Mouse (Mus musculus): ENCODE results near the gene Cmss1. TPM values are rescaled to one million over a fixed set of nuclear protein-coding genes. Genes with fewer than 3 reads are reported as not detected.

Gene Cmss1
- polyA plus RNA-seq, 1 experiment from 2014 or later: 19.1 TPM

DNA sequence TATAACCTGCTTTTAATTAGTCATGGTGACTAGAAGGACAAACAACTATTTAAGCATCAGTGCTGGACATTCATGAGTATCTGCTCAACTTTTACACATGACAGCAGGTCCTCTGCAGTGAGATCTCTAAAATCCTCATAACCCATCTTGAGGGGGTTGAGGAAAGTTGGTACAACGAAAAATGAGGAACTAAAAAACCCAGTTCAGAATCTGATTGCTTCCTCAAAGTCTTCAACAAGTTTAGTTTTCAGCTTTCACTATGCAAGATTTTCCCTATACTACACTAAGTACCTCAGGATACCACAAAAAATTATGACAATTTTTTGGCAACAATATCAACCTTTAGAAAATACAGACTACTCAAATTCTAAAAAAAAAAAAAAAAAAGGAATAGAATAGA is 72.3 kb downstream of the Cmss1 start:
- H3K4me2 ChIP-seq (ENCODE audit: low read depth, low read length): no peak overlapping the region
- no peaks in the 10 kb centered on the region for H3K36me3 ChIP-seq (replicated peaks; ENCODE audit: insufficient read depth, low read length)
- DNase-seq: no peak
- TF ChIP-seq CTCF (IDR thresholded peaks at IDR 0.05; ENCODE audit: low read depth) (no peak), EP300 (IDR thresholded peaks at IDR 0.05; ENCODE audit: low read depth) (no peak)
- H3K4me1 ChIP-seq (ENCODE audit: insufficient read depth): no peaks in the 10 kb centered on the region
- no peak overlapping the region for H3K9ac ChIP-seq (replicated peaks)
- no peaks in the 10 kb centered on the region for H3K9me3 ChIP-seq (ENCODE audit: low read length)
- H3K4me3 ChIP-seq (ENCODE audit: low read depth, low read length): no peak overlapping the region
- 40% methylated on average over 1 of the region's 1 CpGs for WGBS (ENCODE audit: insufficient replicate concordance)
- H3K27ac ChIP-seq (ENCODE audit: low read depth): no peak overlapping the region
- ATAC-seq: no peak
- no peaks in the 10 kb centered on the region for H3K27me3 ChIP-seq (ENCODE audit: insufficient read depth, low read length)

GRCm38 (mm10) chr16:57532081-57532493 is 74.6 kb downstream of the Cmss1 start:
- no peak for DNase-seq
- peaks cover 2% of the 10 kb centered on the region; the same call in 1 of the 2 replicates for H3K4me1 ChIP-seq (ENCODE audit: insufficient read depth)
- TF ChIP-seq EP300 (IDR thresholded peaks at IDR 0.05; ENCODE audit: low read depth) (no peak), CTCF (IDR thresholded peaks at IDR 0.05; ENCODE audit: low read depth) (no peak)
- no peaks in the 10 kb centered on the region for H3K9me3 ChIP-seq (ENCODE audit: low read length)
- H3K4me2 ChIP-seq (ENCODE audit: low read depth, low read length): no peak overlapping the region
- 56% methylated on average over 6 of the region's 6 CpGs for WGBS (ENCODE audit: insufficient replicate concordance)
- ATAC-seq: no peak
- H3K9ac ChIP-seq (replicated peaks): no peak overlapping the region
- no peak overlapping the region for H3K4me3 ChIP-seq (ENCODE audit: low read depth, low read length)
- no peaks in the 10 kb centered on the region for H3K27me3 ChIP-seq (ENCODE audit: insufficient read depth, low read length)
- H3K36me3 ChIP-seq (replicated peaks; ENCODE audit: insufficient read depth, low read length): no peaks in the 10 kb centered on the region
- no peak overlapping the region for H3K27ac ChIP-seq (ENCODE audit: low read depth)

DNA sequence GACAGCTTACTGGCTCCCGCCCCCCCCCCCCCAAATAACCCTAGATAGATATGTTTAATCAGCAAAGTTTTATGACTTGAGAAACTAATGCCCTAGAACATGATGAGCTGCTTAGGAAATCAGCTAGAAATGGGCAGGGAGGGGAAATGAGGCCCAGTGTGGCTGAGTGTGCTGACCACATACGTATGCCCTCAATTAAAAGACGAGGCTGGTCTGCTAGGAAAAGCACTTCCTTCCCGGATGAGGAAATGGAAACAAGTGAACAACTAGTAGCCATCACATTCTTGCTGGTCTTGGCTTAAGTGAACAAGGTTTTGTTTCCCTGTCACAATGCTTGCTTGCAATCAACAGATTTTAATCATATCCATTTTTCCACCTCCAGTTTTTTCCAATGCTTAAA is 76.1 kb downstream of the Cmss1 start:
- Histone ChIP-seq H3K4me1 (ENCODE audit: insufficient read depth) (peaks cover 2% of the 10 kb centered on the region; the same call in 1 of the 2 replicates), H3K4me3 (ENCODE audit: low read depth, low read length) (no peak overlapping the region), H3K9ac (replicated peaks) (no peak overlapping the region), H3K9me3 (ENCODE audit: low read length) (no peaks in the 10 kb centered on the region), H3K27me3 (ENCODE audit: insufficient read depth, low read length) (no peaks in the 10 kb centered on the region), H3K4me2 (ENCODE audit: low read depth, low read length) (no peak overlapping the region), H3K36me3 (replicated peaks; ENCODE audit: insufficient read depth, low read length) (no peaks in the 10 kb centered on the region), H3K27ac (ENCODE audit: low read depth) (no peak overlapping the region)
- TF ChIP-seq CTCF (IDR thresholded peaks at IDR 0.05; ENCODE audit: low read depth) (no peak), EP300 (IDR thresholded peaks at IDR 0.05; ENCODE audit: low read depth) (no peak)
- 67% methylated on average over 4 of the region's 4 CpGs for WGBS (ENCODE audit: insufficient replicate concordance)
- ATAC-seq (no peak), DNase-seq (no peak)

DNA sequence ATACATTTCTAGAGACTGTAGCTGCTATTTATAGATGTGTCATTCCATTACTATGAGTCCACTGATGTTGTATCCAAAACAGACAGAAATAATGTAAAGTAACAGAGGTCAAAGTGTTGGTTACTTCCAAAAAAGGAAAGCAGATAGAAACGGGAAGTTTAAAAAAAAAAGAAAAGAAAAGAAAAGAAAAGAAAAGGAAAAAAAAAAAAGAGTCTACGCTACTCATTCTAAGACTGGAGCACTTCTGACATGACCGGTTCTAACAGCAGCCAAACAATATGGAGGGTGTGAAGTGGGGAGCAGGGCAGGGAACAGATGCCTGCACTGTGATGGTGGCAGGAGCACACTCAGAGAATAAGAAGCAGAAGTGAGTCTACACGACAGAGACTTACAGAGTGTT is 78.2 kb downstream of the Cmss1 start:
- Histone ChIP-seq H3K4me2 (ENCODE audit: low read depth, low read length) (no peak overlapping the region), H3K27me3 (ENCODE audit: insufficient read depth, low read length) (no peaks in the 10 kb centered on the region), H3K9ac (replicated peaks) (no peak overlapping the region), H3K4me3 (ENCODE audit: low read depth, low read length) (no peak overlapping the region), H3K4me1 (ENCODE audit: insufficient read depth) (peaks cover 2% of the 10 kb centered on the region; the same call in 1 of the 2 replicates), H3K9me3 (ENCODE audit: low read length) (no peaks in the 10 kb centered on the region), H3K27ac (ENCODE audit: low read depth) (no peak overlapping the region), H3K36me3 (replicated peaks; ENCODE audit: insufficient read depth, low read length) (no peaks in the 10 kb centered on the region)
- no peak for TF ChIP-seq EP300 (IDR thresholded peaks at IDR 0.05; ENCODE audit: low read depth)
- no peak for TF ChIP-seq CTCF (IDR thresholded peaks at IDR 0.05; ENCODE audit: low read depth)
- ATAC-seq (no peak), DNase-seq (no peak)
- 53% methylated on average over 4 of the region's 4 CpGs for WGBS (ENCODE audit: insufficient replicate concordance)

GRCm38 (mm10) chr16:57526893-57527292 is 79.8 kb downstream of the Cmss1 start:
- no peaks in the 10 kb centered on the region for H3K9me3 ChIP-seq (ENCODE audit: low read length)
- TF ChIP-seq CTCF (IDR thresholded peaks at IDR 0.05; ENCODE audit: low read depth): no peak
- TF ChIP-seq EP300 (IDR thresholded peaks at IDR 0.05; ENCODE audit: low read depth): no peak
- no peak overlapping the region for H3K4me2 ChIP-seq (ENCODE audit: low read depth, low read length)
- H3K9ac ChIP-seq (replicated peaks): no peak overlapping the region
- 79% methylated on average over 7 of the region's 7 CpGs for WGBS (ENCODE audit: insufficient replicate concordance)
- H3K36me3 ChIP-seq (replicated peaks; ENCODE audit: insufficient read depth, low read length): no peaks in the 10 kb centered on the region
- peaks cover 2% of the 10 kb centered on the region; the same call in 1 of the 2 replicates for H3K4me1 ChIP-seq (ENCODE audit: insufficient read depth)
- H3K27ac ChIP-seq (ENCODE audit: low read depth): no peak overlapping the region
- no peak for DNase-seq
- no peaks in the 10 kb centered on the region for H3K27me3 ChIP-seq (ENCODE audit: insufficient read depth, low read length)
- H3K4me3 ChIP-seq (ENCODE audit: low read depth, low read length): no peak overlapping the region
- no peak for ATAC-seq

DNA sequence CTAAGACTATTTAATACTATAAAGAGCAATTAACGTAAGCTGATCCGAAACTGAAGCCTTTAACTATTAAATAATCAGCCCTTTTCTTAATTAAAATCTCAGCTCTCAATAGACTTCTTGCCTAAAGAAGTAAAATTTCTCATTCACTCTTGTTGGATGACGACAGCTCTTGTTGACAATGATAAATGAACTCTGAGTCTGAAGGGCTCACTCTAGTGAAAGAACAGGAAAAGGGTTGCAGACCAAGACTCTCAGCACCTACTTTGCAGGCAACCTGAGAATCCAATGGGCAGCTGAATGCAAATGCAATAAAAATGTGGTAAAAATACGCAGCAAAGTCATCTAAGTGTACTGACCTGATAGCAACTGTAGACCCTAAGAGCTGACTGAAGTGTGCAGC is 81.2 kb downstream of the Cmss1 start:
- TF ChIP-seq CTCF (IDR thresholded peaks at IDR 0.05; ENCODE audit: low read depth) (no peak), EP300 (IDR thresholded peaks at IDR 0.05; ENCODE audit: low read depth) (no peak)
- ATAC-seq (no peak), DNase-seq (no peak)
- WGBS (ENCODE audit: insufficient replicate concordance): 81% methylated on average over 4 of the region's 4 CpGs
- Histone ChIP-seq H3K36me3 (replicated peaks; ENCODE audit: insufficient read depth, low read length) (no peaks in the 10 kb centered on the region), H3K4me1 (ENCODE audit: insufficient read depth) (peaks cover 2% of the 10 kb centered on the region; the same call in 1 of the 2 replicates), H3K27ac (ENCODE audit: low read depth) (no peak overlapping the region), H3K9ac (replicated peaks) (no peak overlapping the region), H3K4me3 (ENCODE audit: low read depth, low read length) (no peak overlapping the region), H3K4me2 (ENCODE audit: low read depth, low read length) (no peak overlapping the region), H3K27me3 (ENCODE audit: insufficient read depth, low read length) (no peaks in the 10 kb centered on the region), H3K9me3 (ENCODE audit: low read length) (no peaks in the 10 kb centered on the region)

GRCm38 (mm10) chr16:57525046-57525445 is 81.6 kb downstream of the Cmss1 start:
- no peak overlapping the region for H3K27ac ChIP-seq (ENCODE audit: low read depth)
- 72% methylated on average over 5 of the region's 5 CpGs for WGBS (ENCODE audit: insufficient replicate concordance)
- H3K4me1 ChIP-seq (ENCODE audit: insufficient read depth): peaks cover 2% of the 10 kb centered on the region; the same call in 1 of the 2 replicates
- no peak for DNase-seq
- no peaks in the 10 kb centered on the region for H3K9me3 ChIP-seq (ENCODE audit: low read length)
- H3K27me3 ChIP-seq (ENCODE audit: insufficient read depth, low read length): no peaks in the 10 kb centered on the region
- no peak overlapping the region for H3K4me3 ChIP-seq (ENCODE audit: low read depth, low read length)
- TF ChIP-seq EP300 (IDR thresholded peaks at IDR 0.05; ENCODE audit: low read depth) (no peak), CTCF (IDR thresholded peaks at IDR 0.05; ENCODE audit: low read depth) (no peak)
- no peak overlapping the region for H3K9ac ChIP-seq (replicated peaks)
- no peaks in the 10 kb centered on the region for H3K36me3 ChIP-seq (replicated peaks; ENCODE audit: insufficient read depth, low read length)
- no peak overlapping the region for H3K4me2 ChIP-seq (ENCODE audit: low read depth, low read length)
- ATAC-seq: no peak

All from liver, postnatal 0 days (tissue).